Mouse (Mus musculus): ENCODE data around the gene Gm266.

Gene Gm266

DNA sequence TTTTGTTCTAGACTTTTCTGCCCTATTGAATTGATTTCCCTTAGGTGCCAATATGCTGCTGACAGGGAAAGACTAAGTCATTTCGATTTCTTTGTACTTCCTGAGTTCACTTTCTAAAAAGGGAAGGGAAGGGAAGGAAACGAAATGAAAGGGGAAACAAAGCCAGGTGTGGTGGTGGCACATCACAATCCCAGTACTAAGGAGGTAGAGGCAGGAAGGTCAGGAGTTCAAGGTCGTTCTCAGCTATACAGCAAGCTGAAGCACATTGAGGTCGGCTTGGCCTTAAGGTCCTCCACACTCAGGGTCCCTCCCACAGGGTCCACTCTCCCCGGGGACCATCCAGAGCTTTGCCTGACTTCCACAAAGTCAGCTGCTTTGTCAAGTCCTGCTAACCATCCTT, 17.9 kb upstream of the Gm266 start:
- no peak for DNase-seq (ENCODE audit: low read depth in 1 of 2, low spot score in 2 of 2)

GRCm38 (mm10) chr12:111503063-111503567, 17.5 kb upstream of the Gm266 start:
- DNase-seq (ENCODE audit: low read depth in 1 of 2, low spot score in 2 of 2), result no peak

- no peak for DNase-seq (ENCODE audit: low read depth in 1 of 2, low spot score in 2 of 2)
Observed at GRCm38 (mm10) chr12:111500725-111501124, 15.1 kb upstream of the Gm266 start.

DNA sequence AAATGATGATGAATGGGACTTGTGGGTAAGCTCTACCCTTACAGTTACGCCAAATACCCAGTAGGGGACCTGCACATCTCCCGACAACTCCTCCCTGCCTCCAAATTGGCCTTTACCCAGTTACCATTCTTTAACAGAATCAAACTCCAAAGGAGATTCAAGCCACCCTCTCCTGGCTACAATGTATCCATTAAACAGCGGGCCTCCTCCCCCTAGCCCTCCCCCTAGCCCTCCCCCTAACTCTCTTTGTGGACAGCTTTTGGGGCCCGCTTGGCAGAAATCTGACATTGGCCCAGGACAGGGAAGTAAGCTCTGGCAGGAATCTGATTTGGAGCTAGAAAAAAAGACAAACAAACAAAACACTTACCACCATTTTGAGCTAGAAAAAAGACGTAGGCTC, 14.0 kb upstream of the Gm266 start:
- DNase-seq (ENCODE audit: low read depth in 1 of 2, low spot score in 2 of 2), result no peak

DNA sequence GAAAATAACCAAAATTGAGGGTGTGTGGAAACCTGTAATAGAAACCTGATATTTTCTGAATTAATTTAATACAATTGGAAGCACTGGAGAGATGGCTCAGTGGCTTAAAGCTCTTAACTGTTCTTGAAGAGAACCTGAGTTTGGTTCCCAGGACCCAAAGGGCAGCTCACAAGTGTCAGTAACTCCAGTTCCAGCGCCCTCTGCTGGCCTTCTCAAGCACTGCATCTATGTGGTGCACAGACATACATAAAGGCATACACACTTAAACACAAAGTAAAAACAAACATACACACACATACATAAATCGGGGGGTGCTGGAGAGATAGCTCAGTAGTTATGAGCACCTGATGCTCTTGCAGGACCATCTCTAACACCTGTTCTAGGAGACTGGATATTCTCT, 11.5 kb upstream of the Gm266 start:
- no peak for DNase-seq (ENCODE audit: low read depth in 1 of 2, low spot score in 2 of 2)

DNA sequence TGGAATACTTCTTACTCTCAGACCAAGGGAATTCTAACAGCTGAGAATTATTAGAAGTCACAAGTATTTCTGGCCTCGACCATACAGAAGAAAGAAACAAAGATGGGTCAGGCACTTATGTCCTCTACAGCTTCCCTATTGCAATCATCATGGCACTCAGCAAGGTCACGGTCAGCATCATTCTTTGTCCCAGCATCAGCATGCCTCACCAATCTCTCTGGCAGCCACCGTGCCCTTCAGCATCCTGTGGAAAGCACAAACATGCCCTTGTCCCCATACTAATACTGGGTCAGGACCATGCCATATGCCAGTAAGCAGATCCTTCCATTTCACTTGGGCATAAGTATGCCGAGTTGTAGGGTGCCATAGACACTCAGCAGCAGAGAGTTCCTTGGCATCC, 9.3 kb upstream of the Gm266 start:
- DNase-seq (ENCODE audit: low read depth in 1 of 2, low spot score in 2 of 2), result no peak

DNA sequence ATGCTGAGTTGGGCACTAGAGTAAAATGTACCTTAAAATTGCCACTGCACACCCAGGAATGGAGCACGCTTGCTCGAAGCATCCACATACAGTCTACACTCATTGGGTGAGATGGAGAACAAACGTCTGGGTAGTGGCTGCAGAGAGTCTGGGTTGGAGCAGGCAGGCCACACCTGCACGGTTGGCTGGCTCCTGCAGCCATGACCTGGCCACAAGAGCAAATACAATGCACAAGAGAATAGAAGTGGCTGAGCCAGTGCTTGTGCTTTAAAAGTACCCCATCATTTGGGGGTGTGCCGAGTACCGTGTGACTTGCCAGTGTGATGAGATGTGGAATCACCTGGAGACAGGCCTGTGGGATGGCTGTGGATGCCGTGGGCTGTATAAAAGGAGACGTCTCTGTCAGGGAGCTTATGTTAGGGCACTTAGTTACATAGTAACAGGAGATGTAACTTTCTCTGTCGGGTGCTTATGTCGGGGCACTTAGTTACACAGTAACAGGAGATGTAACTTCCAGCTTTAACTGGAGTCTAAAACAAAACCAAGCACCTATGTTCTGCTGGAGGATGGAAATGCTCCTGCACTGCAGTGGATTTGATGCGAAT, 3.7 kb upstream of the Gm266 start:
- no peak for DNase-seq (ENCODE audit: low read depth in 1 of 2, low spot score in 2 of 2)

DNA sequence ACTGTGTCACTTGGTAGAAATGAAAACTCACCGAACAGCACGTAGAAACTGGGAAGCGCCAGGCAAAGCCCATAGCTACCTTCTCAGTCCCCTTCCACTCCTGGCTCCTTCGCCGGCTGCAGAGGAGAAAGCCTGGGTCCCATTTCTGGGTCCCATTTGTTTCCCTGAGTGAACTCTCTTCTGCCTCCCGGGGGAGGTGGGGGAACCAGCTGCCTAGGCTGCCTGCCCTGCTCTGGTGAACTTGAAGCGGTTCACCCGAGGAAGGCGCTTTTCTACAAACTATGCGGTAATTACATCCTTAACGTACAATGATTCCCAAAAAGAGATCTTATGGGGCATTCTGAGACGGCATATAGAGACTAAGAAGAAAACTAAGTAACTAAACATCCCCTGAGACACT, 832 bp upstream of the Gm266 start:
- DNase-seq (ENCODE audit: low read depth in 1 of 2, low spot score in 2 of 2), result no peak

GRCm38 (mm10) chr12:111485046-111485651, 474 bp downstream of the Gm266 start:
- no peak for DNase-seq (ENCODE audit: low read depth in 1 of 2, low spot score in 2 of 2)

GRCm38 (mm10) chr12:111479917-111480316, 5.7 kb downstream of the Gm266 start:
- DNase-seq (ENCODE audit: low read depth in 1 of 2, low spot score in 2 of 2), result peak in 1 of 2 experiments; percentile 33

DNA sequence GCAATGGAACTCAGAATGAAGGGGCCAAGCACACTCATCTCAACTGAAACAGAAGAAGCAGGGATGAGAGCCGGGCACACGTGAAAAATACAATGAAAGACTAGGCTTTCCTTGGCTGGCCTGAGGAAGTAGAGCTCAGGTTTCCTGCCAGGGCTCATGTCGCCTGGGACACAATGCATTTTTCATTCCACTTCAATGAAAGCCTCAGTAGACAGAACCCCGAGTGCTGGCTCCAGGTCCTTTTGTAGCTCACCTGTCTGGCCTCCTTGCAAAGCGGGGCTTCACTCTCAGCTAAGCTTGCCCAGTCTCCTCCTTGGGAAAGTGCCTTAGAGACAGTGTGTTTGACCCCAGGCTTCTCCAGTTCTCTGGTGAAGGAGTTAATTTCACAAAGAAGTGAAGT, 6.7 kb downstream of the Gm266 start:
- no peak for DNase-seq (ENCODE audit: low read depth in 1 of 2, low spot score in 2 of 2)

DNA sequence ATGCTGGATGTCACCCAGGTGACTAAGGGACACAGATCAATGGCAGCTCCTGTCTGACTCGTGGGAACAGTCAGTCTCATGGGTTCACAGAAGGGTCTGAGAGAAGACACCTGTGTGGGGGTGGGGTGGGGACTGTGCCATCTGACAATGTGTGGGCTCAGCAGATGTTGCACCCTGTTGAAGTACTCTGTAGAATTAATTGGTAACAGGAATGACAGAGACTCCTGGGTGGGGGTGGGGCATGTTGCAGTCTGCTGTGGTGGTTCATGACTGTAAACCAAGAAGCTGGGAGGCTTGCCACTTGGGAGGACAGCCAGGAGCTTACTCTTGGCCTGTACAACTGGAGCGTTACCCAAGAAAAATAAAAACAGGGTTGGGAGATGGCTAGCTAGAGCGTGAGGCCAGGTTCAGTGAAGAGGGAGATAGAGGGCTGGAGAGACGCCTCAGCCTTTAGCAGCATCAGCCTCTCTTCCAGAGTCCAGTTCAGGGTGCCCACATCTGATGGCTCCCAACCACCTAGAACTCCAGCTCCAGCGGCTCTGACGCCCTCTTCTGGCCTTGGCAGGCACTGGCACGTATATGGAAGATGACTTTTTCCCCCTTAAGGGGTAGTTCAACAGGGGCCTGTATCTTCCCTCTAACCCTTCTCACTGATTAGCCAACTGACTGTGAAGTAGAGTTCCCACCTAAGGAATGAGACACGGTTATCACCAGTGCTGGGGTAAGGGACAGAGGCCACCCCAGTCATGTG, 10.6 kb downstream of the Gm266 start:
- DNase-seq (ENCODE audit: low read depth in 1 of 2, low spot score in 2 of 2), result no peak

GRCm38 (mm10) chr12:111474384-111474783, 11.2 kb downstream of the Gm266 start:
- no peak for DNase-seq (ENCODE audit: low read depth in 1 of 2, low spot score in 2 of 2)

GRCm38 (mm10) chr12:111472886-111473285, 12.7 kb downstream of the Gm266 start:
- DNase-seq (ENCODE audit: low read depth in 1 of 2, low spot score in 2 of 2), result no peak

DNA sequence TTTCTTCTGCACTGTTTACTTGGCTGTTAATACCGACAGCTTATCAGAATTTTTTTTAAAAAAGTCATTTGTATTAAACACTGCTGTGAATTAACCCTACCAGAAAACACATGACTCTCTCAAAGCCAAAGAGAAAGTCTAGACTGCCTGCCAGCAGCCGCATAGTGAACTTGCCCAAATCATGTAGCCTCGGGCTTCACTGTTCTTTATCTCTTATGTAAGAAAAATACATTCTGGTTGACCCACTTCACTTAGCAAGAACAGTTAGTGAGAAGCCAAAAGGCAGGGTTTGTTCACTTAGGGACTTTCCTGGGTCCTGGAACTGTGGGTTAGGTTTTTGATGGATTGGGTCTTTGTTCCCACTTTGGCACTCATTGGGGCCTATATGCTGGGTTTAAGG, 13.9 kb downstream of the Gm266 start:
- no peak for DNase-seq (ENCODE audit: low read depth in 1 of 2, low spot score in 2 of 2)

DNA sequence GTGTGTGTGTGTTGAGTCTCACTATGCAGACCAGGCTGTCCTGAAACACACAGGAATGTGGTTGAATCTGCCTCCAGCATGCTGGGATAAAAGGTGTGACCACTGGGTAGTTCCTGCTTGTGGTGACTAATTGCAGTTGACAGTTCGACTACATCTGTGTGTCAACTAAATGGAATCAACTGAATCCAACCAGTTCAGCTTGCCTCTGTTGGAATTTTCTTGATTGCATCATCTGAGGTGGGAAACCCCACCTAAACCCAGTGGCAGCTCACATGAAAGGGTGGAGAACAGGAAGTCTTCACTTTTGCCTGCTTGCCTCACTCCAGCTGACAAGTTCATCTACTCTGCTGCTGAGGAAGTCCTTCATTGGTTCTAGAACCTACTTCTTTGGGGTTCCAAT, 14.5 kb downstream of the Gm266 start:
- DNase-seq (ENCODE audit: low read depth in 1 of 2, low spot score in 2 of 2), result peak; percentile 24 to 35

DNA sequence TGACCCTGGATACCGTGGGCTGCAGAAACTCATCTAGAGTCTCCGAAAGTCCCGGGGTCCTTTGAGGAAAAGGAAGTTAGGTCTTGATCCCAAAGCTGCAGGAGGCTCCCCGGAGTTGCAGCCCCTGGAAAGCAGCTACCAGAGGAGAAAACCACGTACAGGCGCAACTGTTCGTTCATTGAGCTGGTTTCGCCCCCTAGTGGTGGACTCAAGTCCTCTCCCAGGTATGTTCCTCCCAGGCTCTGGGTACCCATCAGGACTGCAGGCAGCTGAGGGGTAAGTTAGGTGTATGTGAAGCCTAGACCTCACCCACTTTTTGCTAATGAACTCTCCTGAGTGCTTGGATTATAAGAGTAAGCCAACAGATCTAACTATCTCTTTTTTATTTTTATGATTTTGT, 16.1 kb downstream of the Gm266 start:
- DNase-seq (ENCODE audit: low read depth in 1 of 2, low spot score in 2 of 2), result peak in 1 of 2 experiments; percentile 39

- DNase-seq (ENCODE audit: low read depth in 1 of 2, low spot score in 2 of 2), result no peak
Observed at GRCm38 (mm10) chr12:111468206-111468605, 17.4 kb downstream of the Gm266 start.

- no peak for DNase-seq (ENCODE audit: low read depth in 1 of 2, low spot score in 2 of 2)
Observed at GRCm38 (mm10) chr12:111466369-111466768, 19.3 kb downstream of the Gm266 start.

- no peak for DNase-seq (ENCODE audit: low read depth in 1 of 2, low spot score in 2 of 2)
Observed at GRCm38 (mm10) chr12:111463570-111463969, 22.1 kb downstream of the Gm266 start.

GRCm38 (mm10) chr12:111457742-111458141, 27.9 kb downstream of the Gm266 start:
- no peak for DNase-seq (ENCODE audit: low read depth in 1 of 2, low spot score in 2 of 2)

- no peak for DNase-seq (ENCODE audit: low read depth in 1 of 2, low spot score in 2 of 2)
Observed at GRCm38 (mm10) chr12:111455860-111456259, 29.8 kb downstream of the Gm266 start.
